Mouse (Mus musculus) G1E (cell line): ENCODE data around the gene Mcrip2.

ENCODE experiments used
- CTCF ChIP-seq: IDR thresholded peaks from 2 replicates; pipeline ENCODE4 v1.5.1; 2012; ENCODE audit warnings: low read depth, low read length, inconsistent platforms, mixed read lengths
- GATA1 ChIP-seq: IDR thresholded peaks from 2 replicates; pipeline ENCODE4 v1.6.1; 2012; ENCODE audit warnings: borderline replicate concordance, low read length, inconsistent platforms, mixed read lengths
- POLR2AphosphoS5 ChIP-seq: IDR thresholded peaks from 2 replicates; pipeline ENCODE4 v1.6.1; 2012; ENCODE audit warnings: low read depth, low read length, inconsistent platforms; ENCODE audit not compliant: insufficient replicate concordance

DNA sequence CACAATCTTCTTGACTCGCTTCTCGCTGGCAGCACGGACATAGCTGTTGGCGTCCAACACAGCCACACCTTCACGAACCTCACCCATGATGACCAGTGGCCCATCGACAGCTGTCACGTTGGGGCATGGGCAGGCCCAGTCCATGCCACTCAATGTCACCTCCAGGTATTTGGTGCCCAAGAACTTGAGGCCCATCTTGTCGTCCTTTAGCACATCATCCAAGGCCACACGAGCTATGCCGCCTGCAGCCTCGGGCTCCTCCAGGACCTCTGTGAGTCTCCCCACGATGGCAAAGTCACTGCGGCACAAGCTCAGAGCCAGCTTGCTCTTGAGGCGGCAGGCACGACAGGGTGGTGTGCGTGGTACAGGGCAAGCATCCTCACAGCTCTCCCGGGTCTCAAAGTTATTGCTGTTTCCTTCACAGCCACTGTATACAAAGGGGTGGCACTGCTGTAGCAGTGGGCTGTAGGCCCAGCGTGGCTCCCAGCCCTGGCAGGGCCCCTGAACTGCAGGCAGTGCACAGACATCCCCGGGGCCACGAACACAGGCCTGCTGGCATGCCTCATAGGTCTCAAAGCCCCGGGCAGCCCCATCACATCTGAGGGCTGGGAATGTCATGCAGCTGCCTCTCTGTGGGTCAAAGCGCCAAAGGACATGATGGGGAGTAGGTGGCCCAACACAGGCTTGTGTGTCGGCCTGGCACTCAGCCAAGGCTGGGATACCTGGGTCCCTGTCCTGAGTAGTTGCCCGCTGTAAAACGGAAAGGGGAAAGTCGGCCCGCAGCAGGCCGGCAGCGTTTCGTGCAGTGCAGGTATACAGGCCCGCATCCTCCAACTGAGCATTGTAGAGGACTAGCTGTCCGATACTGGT is 9.4 kb upstream of the Mcrip2 start:
- TF ChIP-seq GATA1: no peak
- TF ChIP-seq CTCF: no peak; the same call in 1 of the 2 replicates
- no peak for TF ChIP-seq POLR2AphosphoS5
